Mouse (Mus musculus): ENCODE measurements around the gene Ly6g6d. TPM values are rescaled to one million over a fixed set of nuclear protein-coding genes. Genes with fewer than 3 reads are reported as not detected.

The Ly6g6d gene
- polyA plus RNA-seq, 1 experiment from 2014 or later, result 0.57 TPM

GRCm38 (mm10) chr17:35032323-35032870 is 45.5 kb downstream of the Ly6g6d start:
- Histone ChIP-seq H3K36me3 (ENCODE audit: control insufficient read depth, insufficient read depth, low read length) (no peaks in the 10 kb centered on the region), H3K27me3 (ENCODE audit: control insufficient read depth, insufficient read depth, low read depth, low read length) (no peaks in the 10 kb centered on the region), H3K27ac (ENCODE audit: low read length) (no peak overlapping the region), H3K9me3 (replicated peaks; ENCODE audit: control insufficient read depth, low read length, poor library complexity, severe bottlenecking) (no peaks in the 10 kb centered on the region), H3K4me2 (ENCODE audit: low read length) (no peak overlapping the region), H3K4me1 (ENCODE audit: control insufficient read depth, insufficient read depth, low read length) (no peaks in the 10 kb centered on the region), H3K4me3 (ENCODE audit: low read depth, low read length) (no peak overlapping the region), H3K9ac (ENCODE audit: low read depth, low read length) (no peak overlapping the region)
- WGBS, result 72% methylated on average over 8 of the region's 8 CpGs
- no peak for ATAC-seq

- no peak for ATAC-seq
- Histone ChIP-seq H3K4me1 (ENCODE audit: control insufficient read depth, insufficient read depth, low read length) (no peaks in the 10 kb centered on the region; the same call in 1 of the 2 replicates), H3K9me3 (replicated peaks; ENCODE audit: control insufficient read depth, low read length, poor library complexity, severe bottlenecking) (no peaks in the 10 kb centered on the region), H3K36me3 (ENCODE audit: control insufficient read depth, insufficient read depth, low read length) (no peaks in the 10 kb centered on the region), H3K9ac (ENCODE audit: low read depth, low read length) (no peak overlapping the region), H3K27me3 (ENCODE audit: control insufficient read depth, insufficient read depth, low read depth, low read length) (no peaks in the 10 kb centered on the region), H3K27ac (ENCODE audit: low read length) (no peak overlapping the region), H3K4me2 (ENCODE audit: low read length) (no peak overlapping the region), H3K4me3 (ENCODE audit: low read depth, low read length) (no peak overlapping the region)
- 84% methylated on average over 7 of the region's 7 CpGs for WGBS
Observed at GRCm38 (mm10) chr17:35031880-35032279, 46.0 kb downstream of the Ly6g6d start.

GRCm38 (mm10) chr17:35031272-35031671 is 46.6 kb downstream of the Ly6g6d start:
- H3K4me3 ChIP-seq (ENCODE audit: low read depth, low read length), result no peak overlapping the region
- no peaks in the 10 kb centered on the region for H3K9me3 ChIP-seq (replicated peaks; ENCODE audit: control insufficient read depth, low read length, poor library complexity, severe bottlenecking)
- H3K36me3 ChIP-seq (ENCODE audit: control insufficient read depth, insufficient read depth, low read length), result no peaks in the 10 kb centered on the region
- no peaks in the 10 kb centered on the region; the same call in 1 of the 2 replicates for H3K4me1 ChIP-seq (ENCODE audit: control insufficient read depth, insufficient read depth, low read length)
- no peak for ATAC-seq
- no peak overlapping the region for H3K4me2 ChIP-seq (ENCODE audit: low read length)
- H3K27me3 ChIP-seq (ENCODE audit: control insufficient read depth, insufficient read depth, low read depth, low read length), result no peaks in the 10 kb centered on the region
- H3K9ac ChIP-seq (ENCODE audit: low read depth, low read length), result no peak overlapping the region
- WGBS, result 94% methylated on average over 11 of the region's 11 CpGs
- no peak overlapping the region for H3K27ac ChIP-seq (ENCODE audit: low read length)

GRCm38 (mm10) chr17:35029691-35030532 is 48.0 kb downstream of the Ly6g6d start:
- Histone ChIP-seq H3K27ac (ENCODE audit: low read length) (no peak overlapping the region), H3K4me2 (ENCODE audit: low read length) (peak overlapping the region; percentile 56), H3K36me3 (ENCODE audit: control insufficient read depth, insufficient read depth, low read length) (no peaks in the 10 kb centered on the region), H3K27me3 (ENCODE audit: control insufficient read depth, insufficient read depth, low read depth, low read length) (no peaks in the 10 kb centered on the region), H3K9me3 (replicated peaks; ENCODE audit: control insufficient read depth, low read length, poor library complexity, severe bottlenecking) (no peaks in the 10 kb centered on the region), H3K4me3 (ENCODE audit: low read depth, low read length) (0 out of 2 replicates have a peak overlapping the region, but pooled peaks have one; percentile 10), H3K4me1 (ENCODE audit: control insufficient read depth, insufficient read depth, low read length) (no peaks in the 10 kb centered on the region; the same call in 1 of the 2 replicates), H3K9ac (ENCODE audit: low read depth, low read length) (peak overlapping the region; percentile 43; the same call in 1 of the 2 replicates)
- no peak for ATAC-seq
- 34% methylated on average over 19 of the region's 19 CpGs for WGBS

GRCm38 (mm10) chr17:35028315-35028714 is 49.5 kb downstream of the Ly6g6d start:
- Histone ChIP-seq H3K27ac (ENCODE audit: low read length) (no peak overlapping the region), H3K4me3 (ENCODE audit: low read depth, low read length) (no peak overlapping the region), H3K4me1 (ENCODE audit: control insufficient read depth, insufficient read depth, low read length) (no peaks in the 10 kb centered on the region; the same call in 1 of the 2 replicates), H3K36me3 (ENCODE audit: control insufficient read depth, insufficient read depth, low read length) (no peaks in the 10 kb centered on the region), H3K27me3 (ENCODE audit: control insufficient read depth, insufficient read depth, low read depth, low read length) (no peaks in the 10 kb centered on the region), H3K4me2 (ENCODE audit: low read length) (no peak overlapping the region), H3K9ac (ENCODE audit: low read depth, low read length) (no peak overlapping the region), H3K9me3 (replicated peaks; ENCODE audit: control insufficient read depth, low read length, poor library complexity, severe bottlenecking) (no peaks in the 10 kb centered on the region)
- 86% methylated on average over 2 of the region's 2 CpGs for WGBS
- ATAC-seq, result no peak

- Histone ChIP-seq H3K4me2 (ENCODE audit: low read length) (no peak within 1 kb of the TSS), H3K9ac (ENCODE audit: low read depth, low read length) (peak within 1 kb of the TSS; percentile 10; the same call in 1 of the 2 replicates), H3K27ac (ENCODE audit: low read length) (no peak within 1 kb of the TSS), H3K9me3 (replicated peaks; ENCODE audit: control insufficient read depth, low read length, poor library complexity, severe bottlenecking) (no peaks in the 10 kb centered on the region), H3K4me1 (ENCODE audit: control insufficient read depth, insufficient read depth, low read length) (no peaks in the 10 kb centered on the region; the same call in 1 of the 2 replicates), H3K36me3 (ENCODE audit: control insufficient read depth, insufficient read depth, low read length) (no peaks in the 10 kb centered on the region), H3K4me3 (ENCODE audit: low read depth, low read length) (no peak within 1 kb of the TSS), H3K27me3 (ENCODE audit: control insufficient read depth, insufficient read depth, low read depth, low read length) (no peaks in the 10 kb centered on the region)
- WGBS, result 21% methylated on average over 13 of the region's 13 CpGs
- ATAC-seq, result peak; percentile 46
Observed at GRCm38 (mm10) chr17:35027277-35028068, 50.4 kb downstream of the Ly6g6d start, which contains the start of gene Sapcd1. Gene Sapcd1, minus strand, starts transcription at chr17:35028016.

GRCm38 (mm10) chr17:35026206-35026605 is 51.7 kb downstream of the Ly6g6d start:
- 92% methylated on average over 5 of the region's 5 CpGs for WGBS
- Histone ChIP-seq H3K27me3 (ENCODE audit: control insufficient read depth, insufficient read depth, low read depth, low read length) (no peaks in the 10 kb centered on the region), H3K4me2 (ENCODE audit: low read length) (no peak overlapping the region), H3K36me3 (ENCODE audit: control insufficient read depth, insufficient read depth, low read length) (no peaks in the 10 kb centered on the region), H3K4me3 (ENCODE audit: low read depth, low read length) (no peak overlapping the region), H3K4me1 (ENCODE audit: control insufficient read depth, insufficient read depth, low read length) (no peaks in the 10 kb centered on the region; the same call in 1 of the 2 replicates), H3K27ac (ENCODE audit: low read length) (no peak overlapping the region), H3K9ac (ENCODE audit: low read depth, low read length) (no peak overlapping the region), H3K9me3 (replicated peaks; ENCODE audit: control insufficient read depth, low read length, poor library complexity, severe bottlenecking) (no peaks in the 10 kb centered on the region)
- no peak for ATAC-seq

GRCm38 (mm10) chr17:35024691-35025488 is 53.0 kb downstream of the Ly6g6d start:
- no peak for ATAC-seq
- Histone ChIP-seq H3K27me3 (ENCODE audit: control insufficient read depth, insufficient read depth, low read depth, low read length) (no peaks in the 10 kb centered on the region), H3K4me2 (ENCODE audit: low read length) (no peak overlapping the region), H3K9me3 (replicated peaks; ENCODE audit: control insufficient read depth, low read length, poor library complexity, severe bottlenecking) (no peaks in the 10 kb centered on the region), H3K4me3 (ENCODE audit: low read depth, low read length) (no peak overlapping the region), H3K27ac (ENCODE audit: low read length) (no peak overlapping the region), H3K36me3 (ENCODE audit: control insufficient read depth, insufficient read depth, low read length) (no peaks in the 10 kb centered on the region), H3K4me1 (ENCODE audit: control insufficient read depth, insufficient read depth, low read length) (no peaks in the 10 kb centered on the region; the same call in 1 of the 2 replicates), H3K9ac (ENCODE audit: low read depth, low read length) (no peak overlapping the region)
- WGBS, result 65% methylated on average over 8 of the region's 10 CpGs

Measured in midbrain, embryonic 16.5 days (tissue).